Mouse (Mus musculus) stomach, postnatal 0 days (tissue): ENCODE measurements around the gene Clps. TPM values are rescaled to one million over a fixed set of nuclear protein-coding genes. Genes with fewer than 3 reads are reported as not detected.
"Not testable (repeated sequence)": the region's sequence is repeated elsewhere in the genome, so short reads cannot be mapped to it uniquely, and the experiment has no call there.

Experiments
- ATAC-seq: fragments of 200-750 bp; cut with Nextera tagmentation; 2 replicates; pipeline ENCODE4 v1.8.0; 2017; ENCODE audit not compliant: low FRiP score, low TSS enrichment
- DNase-seq: peaks from one replicate; pipeline ENCODE4 v3.0.0-alpha.2; 2016; ENCODE audit warnings: low spot score
- H3K27ac ChIP-seq: fragments of 300-500 bp; sonication (generic); replicated peaks from 2 replicates; pipeline ENCODE4 v1.5.1; 2014; ENCODE audit warnings: mild to moderate bottlenecking, control low read depth
- H3K27me3 ChIP-seq: fragments of 300-500 bp; sonication (generic); 2 replicates; pipeline ENCODE4 v1.6.1; 2014; ENCODE audit warnings: low read length; ENCODE audit not compliant: control insufficient read depth, insufficient read depth
- H3K36me3 ChIP-seq: fragments of 300-500 bp; sonication (generic); 2 replicates; pipeline ENCODE4 v1.6.1; 2014; ENCODE audit warnings: low read length, mixed read lengths; ENCODE audit not compliant: control insufficient read depth, insufficient read depth
- H3K4me1 ChIP-seq: fragments of 300-500 bp; sonication (generic); replicated peaks from 2 replicates; pipeline ENCODE4 v1.6.1; 2014; ENCODE audit warnings: antibody characterized with exemption; ENCODE audit not compliant: control insufficient read depth, insufficient read depth
- H3K4me2 ChIP-seq: fragments of 300-500 bp; sonication (generic); replicated peaks from 2 replicates; pipeline ENCODE4 v1.6.1; 2014; ENCODE audit warnings: low read depth, mild to moderate bottlenecking, control low read depth, moderate library complexity
- H3K4me3 ChIP-seq: fragments of 300-500 bp; sonication (generic); 2 replicates; pipeline ENCODE4 v1.5.1; 2014; ENCODE audit warnings: low read depth, low read length, control low read depth
- H3K9ac ChIP-seq: fragments of 300-500 bp; sonication (generic); 2 replicates; pipeline ENCODE4 v1.6.1; 2014; ENCODE audit warnings: mild to moderate bottlenecking, low read length, control low read depth, mixed read lengths
- H3K9me3 ChIP-seq: fragments of 300-500 bp; sonication (generic); 2 replicates; pipeline ENCODE4 v1.6.1; 2016; ENCODE audit warnings: low read length; ENCODE audit not compliant: control insufficient read depth
- CTCF ChIP-seq: IDR thresholded peaks from 2 replicates; pipeline ENCODE4 v1.5.1; 2016; ENCODE audit warnings: antibody characterized with exemption, low read depth, mild to moderate bottlenecking, moderate library complexity
- EP300 ChIP-seq: optimal IDR thresholded peaks from 2 replicates; pipeline ENCODE3; 2016; ENCODE audit warnings: antibody characterized with exemption
- WGBS: fragments of 180-500 bp; shearing (Covaris S2); extraction: QIAGEN DNeasy Blood & Tissue Kit; methylation state at CpG from one replicate; pipeline ENCODE4 v1.1.7; 2014; 5-methylcytosine and 5-hydroxymethylcytosine counted together
- polyA plus RNA-seq: library from polyadenylated mRNA; unstranded; fragments of >200 nt; fragmentation: Nextera tagmentation; extraction: Ambion mirVana; gene quantifications from 2 replicates; pipeline ENCODE4 v1.2.1, GENCODE M21; 2015

The Clps gene
- polyA plus RNA-seq, 1 experiment from 2014 or later, result 1,944 TPM

GRCm38 (mm10) chr17:28561613-28562012 lies 1.0 kb upstream of the Clps start:
- ATAC-seq, result peak; percentile 69
- 37% methylated on average over 7 of the region's 7 CpGs for WGBS
- Histone ChIP-seq H3K27me3 (no peaks in the 10 kb centered on the region), H3K27ac (peak overlapping the region; percentile 45), H3K4me1 (no peaks in the 10 kb centered on the region; the same call in 1 of the 2 replicates), H3K9ac (no peak overlapping the region), H3K4me3 (no peak overlapping the region), H3K4me2 (no peak overlapping the region), H3K36me3 (no peaks in the 10 kb centered on the region), H3K9me3 (no peaks in the 10 kb centered on the region)
- TF ChIP-seq CTCF, result no peak
- no peak for TF ChIP-seq EP300
- DNase-seq, result peak; percentile 75

DNA sequence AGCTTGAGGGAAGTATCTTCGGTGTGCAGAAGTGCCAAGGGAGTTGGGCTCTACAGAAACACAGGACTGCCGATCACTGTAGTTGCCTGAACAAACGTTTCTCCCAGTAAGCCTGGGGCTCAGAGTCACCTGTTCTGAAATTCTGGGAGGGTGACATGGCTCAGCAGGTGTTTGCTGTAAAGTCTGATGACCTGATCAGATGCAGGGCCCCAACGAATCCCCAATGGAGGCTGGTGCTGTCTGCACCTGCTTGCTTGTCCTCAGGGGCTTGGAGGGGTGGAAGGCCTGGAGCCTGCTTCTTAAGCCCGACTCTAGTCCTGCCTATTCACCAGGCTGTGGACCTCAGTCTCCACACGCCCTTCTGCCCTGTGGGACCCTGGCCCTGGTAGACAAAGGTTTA lies 2.8 kb downstream of the Clps start:
- Histone ChIP-seq H3K27me3 (no peaks in the 10 kb centered on the region), H3K9ac (no peak overlapping the region), H3K36me3 (no peaks in the 10 kb centered on the region), H3K4me3 (no peak overlapping the region), H3K27ac (no peak overlapping the region), H3K4me2 (no peak overlapping the region), H3K9me3 (no peaks in the 10 kb centered on the region), H3K4me1 (no peaks in the 10 kb centered on the region; the same call in 1 of the 2 replicates)
- TF ChIP-seq EP300, result no peak
- no peak for TF ChIP-seq CTCF
- 64% methylated on average over 6 of the region's 6 CpGs for whole genome bisulfite sequencing
- DNase-seq (no peak), ATAC-seq (no peak)

DNA sequence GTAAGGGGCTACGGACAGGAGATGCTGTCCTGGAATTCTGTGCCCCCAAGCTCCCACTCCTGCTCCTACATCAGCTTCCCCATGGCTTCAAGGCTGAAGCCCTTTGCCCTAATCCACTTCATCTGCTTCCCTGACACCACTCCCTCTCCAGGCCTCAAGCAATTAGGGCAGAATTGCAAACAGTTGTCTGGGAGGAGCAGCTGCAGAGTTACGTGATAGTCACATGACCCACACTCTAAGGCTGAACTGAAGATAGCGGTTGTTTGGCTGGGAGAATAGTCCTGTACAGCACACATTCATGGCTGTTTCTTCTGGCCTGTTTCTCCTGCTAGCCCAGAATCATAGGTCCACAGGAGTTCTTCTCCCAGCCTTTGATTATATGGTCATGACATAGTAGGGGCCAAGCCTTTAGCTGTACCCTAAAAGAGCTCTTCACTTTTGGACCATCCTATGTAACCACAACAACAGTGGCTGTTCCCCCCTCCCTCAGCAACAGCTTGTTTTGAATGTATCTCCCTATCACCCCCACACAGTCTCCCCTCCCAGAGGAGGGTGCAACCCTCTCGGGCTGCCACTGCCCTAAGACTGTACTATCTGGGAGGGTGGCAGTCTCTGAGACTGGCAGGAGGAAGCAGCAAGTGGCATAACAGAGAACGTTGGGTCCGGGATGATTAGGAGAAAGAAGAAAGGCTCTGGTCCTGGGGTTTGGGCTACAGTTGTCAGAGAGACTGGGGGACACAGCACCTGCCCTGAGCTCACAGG lies 3.8 kb downstream of the Clps start:
- no peak for TF ChIP-seq CTCF
- no peak for TF ChIP-seq EP300
- WGBS, result 36% methylated on average over 6 of the region's 6 CpGs
- DNase-seq, result peak; percentile 63
- no peak overlapping the region for H3K9ac ChIP-seq
- H3K27ac ChIP-seq, result peak overlapping the region; percentile 35; the same call in 1 of the 2 replicates
- H3K4me2 ChIP-seq, result no peak overlapping the region
- no peaks in the 10 kb centered on the region; the same call in 1 of the 2 replicates for H3K4me1 ChIP-seq
- no peaks in the 10 kb centered on the region for H3K27me3 ChIP-seq
- no peaks in the 10 kb centered on the region for H3K9me3 ChIP-seq
- ATAC-seq, result peak; percentile 64
- no peak overlapping the region for H3K4me3 ChIP-seq
- H3K36me3 ChIP-seq, result no peaks in the 10 kb centered on the region

DNA sequence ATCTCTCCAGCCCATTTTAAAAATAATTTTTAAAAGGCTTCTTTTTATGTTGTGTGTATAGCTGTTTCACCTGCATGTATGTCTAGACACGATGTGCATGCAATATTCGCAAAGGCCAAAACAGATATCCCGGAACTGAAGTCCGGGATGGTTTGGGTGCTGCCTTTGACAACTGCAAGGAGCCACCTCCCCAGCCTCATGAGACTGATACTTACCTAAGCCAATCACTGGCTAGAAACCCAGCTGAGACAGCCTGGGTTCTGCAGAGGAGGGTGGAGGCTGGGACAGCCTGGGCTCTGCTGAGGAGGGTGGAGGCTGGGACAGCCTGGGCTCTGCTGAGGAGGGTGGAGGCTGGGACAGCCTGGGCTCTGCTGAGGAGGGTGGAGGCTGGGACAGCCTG lies 6.5 kb downstream of the Clps start:
- H3K27me3 ChIP-seq, ATAC-seq, DNase-seq, H3K9ac ChIP-seq, H3K9me3 ChIP-seq, H3K27ac ChIP-seq, H3K4me1 ChIP-seq, H3K36me3 ChIP-seq, H3K4me2 ChIP-seq, H3K4me3 ChIP-seq: not testable (repeated sequence)
- 90% methylated on average over 4 of the region's 4 CpGs for WGBS

GRCm38 (mm10) chr17:28553040-28553793 lies 7.3 kb downstream of the Clps start:
- H3K4me3 ChIP-seq, result no peak overlapping the region
- WGBS, result 4% methylated on average over 14 of the region's 14 CpGs
- ATAC-seq, result peak; percentile 53; the same call in 1 of the 2 replicates
- H3K27me3 ChIP-seq, result no peaks in the 10 kb centered on the region
- H3K9me3 ChIP-seq, result no peaks in the 10 kb centered on the region
- no peak overlapping the region for H3K27ac ChIP-seq
- H3K36me3 ChIP-seq, result no peaks in the 10 kb centered on the region
- TF ChIP-seq EP300, result no peak
- peak; percentile 96 for TF ChIP-seq CTCF
- H3K9ac ChIP-seq, result no peak overlapping the region
- DNase-seq, result peak; percentile 85
- H3K4me2 ChIP-seq, result no peak overlapping the region
- H3K4me1 ChIP-seq, result no peaks in the 10 kb centered on the region; the same call in 1 of the 2 replicates

- Histone ChIP-seq H3K4me2 (no peak within 1 kb of the TSS), H3K4me3 (no peak within 1 kb of the TSS), H3K27me3 (no peaks in the 10 kb centered on the region), H3K36me3 (no peaks in the 10 kb centered on the region), H3K4me1 (no peaks in the 10 kb centered on the region), H3K27ac (no peak within 1 kb of the TSS), H3K9me3 (no peaks in the 10 kb centered on the region), H3K9ac (no peak within 1 kb of the TSS)
- DNase-seq (no peak), ATAC-seq (no peak)
- TF ChIP-seq EP300, result no peak
- no peak for TF ChIP-seq CTCF
- WGBS, result 80% methylated on average over 14 of the region's 14 CpGs
Observed at GRCm38 (mm10) chr17:28549111-28549510, 11.5 kb downstream of the Clps start, which contains the start of gene Clpsl2. TSS of gene Clpsl2 (plus strand) at chr17:28549411.
